Mouse (Mus musculus): Measurements from ENCODE around the gene Abcb8. TPM values are rescaled to one million over a fixed set of nuclear protein-coding genes. Genes with fewer than 3 reads are reported as not detected.
A peak's percentile ranks its signal among the peaks of the same experiment; 100 is the strongest.

Gene Abcb8
- polyA plus RNA-seq, 1 experiment from 2014 or later: 42.9 TPM

DNA sequence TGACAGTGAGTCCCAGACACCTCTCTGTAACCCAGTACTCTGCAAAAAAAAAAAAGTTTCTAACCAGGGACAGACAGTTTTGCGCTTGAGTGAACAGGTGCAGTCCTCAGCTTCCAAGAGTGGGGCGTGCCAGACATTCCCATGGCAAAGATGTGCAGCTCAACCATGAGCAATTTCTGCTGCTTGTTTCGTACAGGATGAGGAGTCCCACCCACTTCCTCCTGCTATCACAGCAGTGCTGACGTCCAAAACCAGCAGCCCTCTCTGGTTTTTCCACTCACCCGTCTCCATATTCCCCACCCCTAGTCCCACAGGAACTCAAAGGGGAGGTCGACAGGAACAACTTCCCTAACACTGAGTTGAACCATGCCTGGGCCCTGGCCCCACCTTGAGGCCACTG is 9.1 kb upstream of the Abcb8 start:
- 64% methylated on average over 6 of the region's 6 CpGs for WGBS
- Histone ChIP-seq H3K36me3 (no peaks in the 10 kb centered on the region), H3K27me3 (peaks cover 44% of the 10 kb centered on the region), H3K4me2 (no peak overlapping the region), H3K9ac (replicated peaks) (no peak overlapping the region), H3K27ac (no peak overlapping the region), H3K4me1 (replicated peaks) (peaks cover 25% of the 10 kb centered on the region), H3K4me3 (replicated peaks) (no peak overlapping the region), H3K9me3 (no peaks in the 10 kb centered on the region)
- no peak for ATAC-seq (ENCODE audit: insufficient number of reproducible peaks, insufficient read depth, low FRiP score, low TSS enrichment, low read depth)

DNA sequence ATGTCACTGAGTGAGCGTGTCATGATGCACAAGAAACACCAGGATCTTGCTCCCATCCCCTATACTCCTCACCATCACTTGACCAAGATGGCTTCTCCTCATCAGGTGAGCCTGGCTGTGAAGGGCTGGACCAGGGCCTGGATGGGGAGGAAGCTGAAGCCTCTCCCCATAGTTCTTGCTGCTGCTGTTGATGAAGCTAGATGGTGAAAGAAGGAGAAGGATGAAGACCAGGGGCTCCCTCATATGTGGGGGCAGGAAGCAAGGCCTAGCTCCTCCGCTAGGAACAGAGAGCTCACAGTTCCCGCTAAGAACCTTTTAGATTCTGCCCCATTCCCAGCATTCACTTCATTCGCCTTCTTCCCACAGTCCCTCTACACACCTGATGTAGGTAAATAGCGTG is 8.1 kb upstream of the Abcb8 start:
- Histone ChIP-seq H3K9ac (replicated peaks) (no peak overlapping the region), H3K4me2 (no peak overlapping the region), H3K4me3 (replicated peaks) (no peak overlapping the region), H3K4me1 (replicated peaks) (peaks cover 31% of the 10 kb centered on the region), H3K36me3 (no peaks in the 10 kb centered on the region), H3K9me3 (no peaks in the 10 kb centered on the region), H3K27me3 (peaks cover 44% of the 10 kb centered on the region), H3K27ac (no peak overlapping the region)
- WGBS: 84% methylated on average over 5 of the region's 5 CpGs
- no peak for ATAC-seq (ENCODE audit: insufficient number of reproducible peaks, insufficient read depth, low FRiP score, low TSS enrichment, low read depth)

DNA sequence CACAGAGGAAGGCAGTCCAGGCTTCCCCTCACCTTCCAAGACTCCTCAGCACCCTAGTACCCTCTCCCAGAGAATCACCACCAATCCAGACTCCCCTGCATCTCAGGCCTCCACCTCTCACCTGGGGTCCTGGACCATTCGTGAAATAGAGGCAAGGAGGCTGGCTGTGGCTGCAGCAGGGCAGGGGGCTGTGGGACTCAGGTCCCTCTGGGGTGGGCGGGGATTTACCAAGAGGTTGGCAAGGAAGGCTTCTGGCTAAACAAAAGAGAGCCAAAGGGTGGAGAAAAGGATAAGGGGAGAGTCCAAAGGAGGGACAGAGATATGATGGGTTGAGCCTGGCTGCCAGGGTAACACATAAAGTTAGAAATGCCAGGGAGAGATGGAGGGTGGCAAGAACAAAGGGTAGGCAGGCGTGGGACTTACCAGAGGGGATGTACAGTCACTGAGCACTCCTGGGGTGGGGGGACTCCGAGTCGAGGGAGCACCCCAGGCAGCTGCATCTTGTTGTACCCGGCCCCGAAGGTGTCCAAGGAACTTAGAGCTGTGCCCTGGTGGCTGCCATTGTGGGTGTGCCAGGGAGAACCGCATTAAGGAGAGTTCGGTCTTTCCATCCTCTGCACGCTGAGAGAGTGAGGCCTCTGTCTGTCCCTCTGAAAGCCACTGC is 7.4 kb upstream of the Abcb8 start:
- no peak overlapping the region for H3K27ac ChIP-seq
- H3K4me1 ChIP-seq (replicated peaks): peaks cover 31% of the 10 kb centered on the region
- H3K36me3 ChIP-seq: no peaks in the 10 kb centered on the region
- H3K4me2 ChIP-seq: no peak overlapping the region
- no peaks in the 10 kb centered on the region for H3K9me3 ChIP-seq
- WGBS: 79% methylated on average over 10 of the region's 10 CpGs
- peaks cover 44% of the 10 kb centered on the region for H3K27me3 ChIP-seq
- H3K4me3 ChIP-seq (replicated peaks): no peak overlapping the region
- no peak for ATAC-seq (ENCODE audit: insufficient number of reproducible peaks, insufficient read depth, low FRiP score, low TSS enrichment, low read depth)
- H3K9ac ChIP-seq (replicated peaks): no peak overlapping the region

DNA sequence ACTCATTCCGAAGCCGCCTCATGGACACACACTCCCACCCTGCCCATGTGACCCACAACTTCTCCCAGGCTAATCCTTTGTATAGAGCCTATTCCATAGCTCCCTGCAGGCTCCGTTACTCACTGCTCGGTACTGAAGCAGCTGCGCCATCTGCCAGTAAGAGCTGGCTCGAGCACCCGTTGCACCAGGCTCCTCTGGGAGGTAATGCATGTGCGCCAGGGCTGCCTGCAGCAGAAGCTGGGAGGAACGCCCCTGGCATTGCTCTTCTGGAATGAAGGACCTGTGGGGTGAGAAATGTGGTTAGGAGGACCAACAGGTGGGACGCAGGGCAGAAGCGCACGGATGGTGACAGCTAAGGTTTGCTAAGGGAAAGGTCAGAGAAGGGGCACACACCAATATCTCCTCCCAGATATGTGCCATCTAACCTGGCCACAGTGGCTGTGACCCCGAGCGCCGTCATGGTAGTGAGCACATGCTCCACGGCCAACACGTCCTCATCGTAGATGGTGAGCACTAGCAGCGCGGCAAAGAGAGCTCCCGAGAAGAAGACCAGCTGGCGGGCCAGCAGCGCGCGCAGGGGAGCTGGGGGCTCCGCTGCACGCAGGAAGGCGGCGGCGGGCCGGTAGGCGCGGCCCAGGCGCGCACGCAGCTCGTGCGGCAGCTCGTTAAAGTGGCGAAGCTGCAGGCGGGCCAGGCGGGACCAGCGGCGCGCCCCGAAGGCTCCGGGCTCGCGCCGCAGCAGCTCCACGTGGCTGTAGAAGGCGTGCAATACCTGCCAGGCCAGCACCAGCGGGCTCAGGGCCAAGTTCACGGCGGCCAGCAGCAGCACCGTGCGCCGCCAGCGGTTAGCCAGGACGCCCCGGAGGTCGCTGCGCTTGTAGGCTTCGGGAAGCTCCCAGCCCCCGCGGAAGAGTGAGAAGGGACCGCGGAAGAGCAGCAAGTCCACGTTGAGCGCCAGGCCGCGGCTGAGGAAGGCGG is 5.9 kb upstream of the Abcb8 start:
- peak overlapping the region; percentile 96 for H3K4me2 ChIP-seq
- H3K27me3 ChIP-seq: peaks cover 44% of the 10 kb centered on the region
- H3K9me3 ChIP-seq: no peaks in the 10 kb centered on the region
- peak; percentile 16; the same call in 1 of the 2 replicates for ATAC-seq (ENCODE audit: insufficient number of reproducible peaks, insufficient read depth, low FRiP score, low TSS enrichment, low read depth)
- H3K27ac ChIP-seq: peak overlapping the region; percentile 29; the same call in 1 of the 2 replicates
- under 1% methylated on average over 73 of the region's 73 CpGs for WGBS
- H3K36me3 ChIP-seq: no peaks in the 10 kb centered on the region
- H3K9ac ChIP-seq (replicated peaks): peak overlapping the region; percentile 67
- peak overlapping the region; percentile 50 for H3K4me3 ChIP-seq (replicated peaks)
- H3K4me1 ChIP-seq (replicated peaks): peaks cover 31% of the 10 kb centered on the region

DNA sequence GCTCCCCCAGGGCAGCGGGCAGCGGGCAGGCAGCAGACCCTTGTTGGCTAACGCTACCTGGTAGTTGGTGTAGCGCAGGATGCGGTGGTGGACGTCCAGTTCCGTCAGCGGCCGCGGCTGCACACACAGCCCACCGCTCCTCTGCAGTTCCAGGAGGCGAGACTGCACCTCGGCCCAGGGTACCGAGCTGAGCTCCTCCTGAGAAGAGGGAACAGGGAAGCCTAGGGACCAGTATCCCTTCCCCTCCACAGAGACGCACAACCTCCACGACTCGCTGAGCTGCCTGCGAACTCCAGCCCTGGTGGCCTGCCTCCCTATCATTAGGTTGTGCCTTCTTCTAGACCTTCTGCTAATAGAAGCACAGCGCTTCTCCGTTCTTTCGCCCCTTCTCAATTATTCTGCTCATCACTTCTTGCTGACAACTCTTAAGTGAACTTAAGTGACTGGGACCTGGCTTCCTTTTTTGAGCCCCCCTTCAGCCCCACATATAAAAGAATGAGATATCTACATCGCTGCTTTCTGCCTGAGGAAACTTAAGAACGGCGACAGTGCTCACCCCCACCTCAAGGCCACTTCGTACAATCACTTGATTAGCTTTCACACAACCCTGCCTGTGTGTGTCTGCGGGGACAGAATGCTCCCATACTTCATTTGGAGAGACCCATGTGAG is 5.1 kb upstream of the Abcb8 start:
- Histone ChIP-seq H3K9me3 (no peaks in the 10 kb centered on the region), H3K9ac (replicated peaks) (peak overlapping the region; percentile 67), H3K4me1 (replicated peaks) (peaks cover 26% of the 10 kb centered on the region), H3K36me3 (no peaks in the 10 kb centered on the region), H3K4me2 (peak overlapping the region; percentile 96), H3K4me3 (replicated peaks) (peak overlapping the region; percentile 50), H3K27me3 (peaks cover 44% of the 10 kb centered on the region), H3K27ac (peak overlapping the region; percentile 29; the same call in 1 of the 2 replicates)
- ATAC-seq (ENCODE audit: insufficient number of reproducible peaks, insufficient read depth, low FRiP score, low TSS enrichment, low read depth): no peak
- 24% methylated on average over 26 of the region's 26 CpGs for WGBS

DNA sequence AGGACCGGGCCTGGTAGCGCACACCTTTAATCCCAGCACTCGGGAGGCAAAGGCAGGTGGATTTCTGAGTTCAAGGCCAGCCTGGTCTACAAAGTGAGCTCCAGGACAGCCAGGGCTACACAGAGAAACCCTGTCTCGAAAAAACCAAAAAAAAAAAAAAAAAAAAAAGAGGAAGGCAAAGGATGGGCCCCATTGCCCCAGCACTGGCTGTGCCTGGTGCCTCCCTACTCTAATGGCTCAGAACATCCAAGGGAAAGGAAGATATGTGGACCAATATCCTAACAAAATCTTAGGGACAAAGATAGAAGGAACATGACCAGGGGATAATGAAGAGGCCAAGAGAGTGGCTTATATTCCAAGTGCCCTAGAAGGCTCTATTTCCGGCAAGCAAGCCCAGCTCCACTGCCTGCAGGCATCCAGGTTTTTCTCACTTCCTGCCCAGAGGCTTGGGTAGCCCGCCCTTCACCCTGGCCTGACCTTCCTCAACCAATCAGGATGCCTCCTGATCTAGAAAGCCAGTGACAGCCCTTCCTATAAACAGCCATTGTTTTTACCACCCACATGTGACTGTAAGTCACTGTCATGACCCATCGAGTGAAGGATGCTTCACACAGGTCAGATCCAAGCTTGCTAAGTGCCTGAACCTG is 4.3 kb upstream of the Abcb8 start:
- Histone ChIP-seq H3K4me1 (replicated peaks) (peaks cover 23% of the 10 kb centered on the region), H3K4me3 (replicated peaks) (no peak overlapping the region), H3K27me3 (peaks cover 44% of the 10 kb centered on the region), H3K36me3 (no peaks in the 10 kb centered on the region), H3K9me3 (no peaks in the 10 kb centered on the region), H3K9ac (replicated peaks) (no peak overlapping the region), H3K27ac (no peak overlapping the region), H3K4me2 (peak overlapping the region; percentile 96; the same call in 1 of the 2 replicates)
- no peak for ATAC-seq (ENCODE audit: insufficient number of reproducible peaks, insufficient read depth, low FRiP score, low TSS enrichment, low read depth)
- 45% methylated on average over 7 of the region's 7 CpGs for WGBS

DNA sequence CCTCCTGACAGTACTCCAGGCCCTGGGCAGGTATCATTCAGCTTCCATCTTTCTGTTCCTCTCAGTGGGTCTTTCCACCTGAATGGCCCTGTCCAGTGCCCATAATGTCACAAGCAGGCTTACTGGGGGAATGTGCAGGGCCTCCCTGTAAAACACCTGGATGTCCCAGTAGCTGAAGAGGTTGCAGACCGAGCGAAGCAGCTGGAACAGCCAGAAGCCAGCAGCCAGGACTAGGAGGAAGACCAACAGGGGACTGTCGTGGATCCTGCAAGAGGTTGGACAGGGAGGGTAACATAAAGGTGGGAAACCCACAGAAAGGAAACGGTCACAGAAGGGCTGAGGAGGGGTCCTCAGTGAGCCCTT is 3.8 kb upstream of the Abcb8 start:
- WGBS: 62% methylated on average over 4 of the region's 4 CpGs
- Histone ChIP-seq H3K4me1 (replicated peaks) (peaks cover 23% of the 10 kb centered on the region), H3K9me3 (no peaks in the 10 kb centered on the region), H3K36me3 (no peaks in the 10 kb centered on the region), H3K27me3 (peaks cover 40% of the 10 kb centered on the region), H3K9ac (replicated peaks) (no peak overlapping the region), H3K27ac (no peak overlapping the region), H3K4me2 (no peak overlapping the region), H3K4me3 (replicated peaks) (no peak overlapping the region)
- no peak for ATAC-seq (ENCODE audit: insufficient number of reproducible peaks, insufficient read depth, low FRiP score, low TSS enrichment, low read depth)

DNA sequence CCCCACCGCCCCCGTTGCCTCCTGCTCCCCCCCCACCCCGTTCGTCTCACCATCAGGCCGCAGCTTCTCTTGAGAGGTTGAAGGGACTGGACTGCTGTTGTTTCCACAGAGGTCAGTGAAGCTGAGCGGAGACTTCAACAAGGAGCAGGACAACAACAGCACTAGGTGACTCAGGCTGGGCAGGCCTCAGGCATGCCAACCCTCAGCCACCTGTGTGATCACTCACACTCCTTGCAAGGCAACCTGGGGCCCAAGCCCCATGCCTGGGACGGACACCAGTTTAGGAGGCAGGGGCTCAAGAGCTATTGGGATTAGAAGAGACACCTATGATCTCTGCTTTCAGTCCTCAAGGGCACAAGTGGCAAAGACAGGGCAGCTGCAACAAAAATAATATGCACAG is 1.6 kb upstream of the Abcb8 start, which contains the start of gene Atg9b:
TSS of gene Atg9b (minus strand) at position 280 of the 400 bp plus-strand sequence.
- Histone ChIP-seq H3K4me3 (replicated peaks) (no peak within 1 kb of the TSS), H3K9me3 (no peaks in the 10 kb centered on the region), H3K27me3 (peaks cover 18% of the 10 kb centered on the region), H3K9ac (replicated peaks) (no peak within 1 kb of the TSS), H3K36me3 (no peaks in the 10 kb centered on the region), H3K4me1 (replicated peaks) (peaks cover 23% of the 10 kb centered on the region), H3K27ac (no peak within 1 kb of the TSS), H3K4me2 (no peak within 1 kb of the TSS)
- ATAC-seq (ENCODE audit: insufficient number of reproducible peaks, insufficient read depth, low FRiP score, low TSS enrichment, low read depth): no peak
- 81% methylated on average over 7 of the region's 7 CpGs for WGBS

DNA sequence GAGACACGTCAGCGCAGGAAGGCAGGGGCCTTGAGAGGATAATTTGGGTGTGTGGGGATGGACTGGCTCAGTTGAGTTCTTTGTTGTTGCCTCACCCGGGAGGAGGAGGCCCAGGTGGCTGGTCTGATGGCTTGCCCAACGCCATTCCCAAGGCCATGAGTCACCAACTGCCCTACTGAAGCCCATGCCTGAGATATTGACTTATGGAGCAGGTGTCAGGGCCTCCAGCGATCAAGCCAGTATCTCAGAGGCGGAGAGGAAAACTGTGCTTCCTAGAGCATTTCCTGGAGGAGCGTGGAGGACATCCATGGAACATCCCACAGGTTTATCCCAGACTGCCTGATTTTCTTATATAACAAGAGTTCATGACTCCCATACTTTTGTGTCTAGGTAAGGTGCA is 739 bp upstream of the Abcb8 start:
- peaks cover 15% of the 10 kb centered on the region for H3K4me1 ChIP-seq (replicated peaks)
- no peak overlapping the region for H3K9ac ChIP-seq (replicated peaks)
- no peak overlapping the region for H3K4me3 ChIP-seq (replicated peaks)
- H3K27me3 ChIP-seq: peaks cover 10% of the 10 kb centered on the region
- H3K27ac ChIP-seq: no peak overlapping the region
- ATAC-seq (ENCODE audit: insufficient number of reproducible peaks, insufficient read depth, low FRiP score, low TSS enrichment, low read depth): no peak
- no peaks in the 10 kb centered on the region for H3K9me3 ChIP-seq
- 76% methylated on average over 7 of the region's 7 CpGs for WGBS
- no peak overlapping the region for H3K4me2 ChIP-seq
- H3K36me3 ChIP-seq: no peaks in the 10 kb centered on the region

DNA sequence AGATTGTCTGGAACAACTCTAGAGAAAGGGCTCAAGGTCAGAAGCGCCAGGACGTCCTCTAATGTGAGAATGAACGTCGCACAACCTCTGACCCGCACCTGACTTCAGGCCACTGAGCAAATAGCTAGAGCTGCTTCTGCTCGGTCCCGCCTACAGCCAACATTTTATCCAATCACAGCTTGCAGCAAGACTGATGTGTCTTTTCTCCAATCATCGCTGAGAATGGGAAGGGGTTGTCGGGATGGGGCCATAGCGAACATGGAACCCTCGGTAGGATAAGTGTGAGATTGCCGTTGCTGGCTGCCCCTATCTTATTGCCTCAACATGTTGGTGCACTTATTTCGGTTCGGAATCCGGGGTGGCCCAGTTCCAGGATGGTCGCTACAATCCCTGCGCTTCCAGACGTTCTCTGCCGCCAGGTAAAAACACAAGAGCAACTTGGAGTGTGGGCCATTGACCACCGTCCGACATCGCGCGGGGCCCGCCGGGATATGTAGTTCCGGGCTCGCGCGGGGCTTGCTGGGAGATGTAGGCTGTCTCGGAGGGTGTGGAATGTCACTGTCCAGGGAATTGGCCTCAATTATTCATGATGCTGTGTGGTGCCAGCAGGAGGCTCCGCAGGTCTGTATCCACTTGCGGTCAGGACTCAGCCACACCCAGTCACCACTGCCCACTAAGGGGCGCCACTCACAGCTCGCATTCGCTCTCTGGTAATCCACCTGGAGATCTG is 867 bp downstream of the Abcb8 start:
- peak overlapping the region; percentile 58 for H3K4me2 ChIP-seq
- peak; percentile 97 for ATAC-seq (ENCODE audit: insufficient number of reproducible peaks, insufficient read depth, low FRiP score, low TSS enrichment, low read depth)
- no peaks in the 10 kb centered on the region for H3K27me3 ChIP-seq
- H3K4me1 ChIP-seq (replicated peaks): peaks cover 6% of the 10 kb centered on the region
- no peaks in the 10 kb centered on the region for H3K9me3 ChIP-seq
- 2% methylated on average over 36 of the region's 36 CpGs for WGBS
- H3K9ac ChIP-seq (replicated peaks): peak overlapping the region; percentile 35; the same call in 1 of the 2 replicates
- H3K27ac ChIP-seq: peak overlapping the region; percentile 62; the same call in 1 of the 2 replicates
- peak overlapping the region; percentile 50 for H3K4me3 ChIP-seq (replicated peaks)
- no peaks in the 10 kb centered on the region for H3K36me3 ChIP-seq
